Mouse (Mus musculus) liver, adult 2 months (tissue): ENCODE data around the gene Uts2. TPM values are rescaled to one million over a fixed set of nuclear protein-coding genes. Genes with fewer than 3 reads are reported as not detected.

Experiments
- DNase-seq: peaks from one replicate; pipeline ENCODE4 v3.0.0-alpha.2; 2011; ENCODE audit warnings: low read depth, low spot score; ENCODE audit errors: extremely low read depth
- H3K27ac ChIP-seq: fragments of 200-500 bp; replicated peaks from 2 replicates; pipeline ENCODE4 v1.5.1; 2012; ENCODE audit warnings: low read depth, mild to moderate bottlenecking, control low read depth, inconsistent platforms, low read length; ENCODE audit not compliant: insufficient read depth
- H3K27me3 ChIP-seq: fragments of 200-500 bp; 2 replicates; pipeline ENCODE4 v1.6.1; 2012; ENCODE audit warnings: mild to moderate bottlenecking, moderate library complexity, low read length, inconsistent platforms; ENCODE audit not compliant: control insufficient read depth, insufficient read depth
- H3K36me3 ChIP-seq: fragments of 200-500 bp; 2 replicates; pipeline ENCODE4 v1.6.1; 2012; ENCODE audit warnings: low read length, inconsistent platforms; ENCODE audit not compliant: control insufficient read depth, insufficient read depth
- H3K4me1 ChIP-seq: fragments of 200-500 bp; 2 replicates; pipeline ENCODE4 v1.6.1; 2011; ENCODE audit warnings: low read length; ENCODE audit not compliant: control insufficient read depth, insufficient read depth
- H3K4me3 ChIP-seq: fragments of 200-500 bp; 2 replicates; pipeline ENCODE4 v1.5.1; 2011; ENCODE audit warnings: low read depth, mild to moderate bottlenecking, control low read depth, low read length, moderate library complexity; ENCODE audit not compliant: insufficient read depth
- H3K79me2 ChIP-seq: fragments of 200-500 bp; 2 replicates; pipeline ENCODE4 v1.6.1; 2012; ENCODE audit warnings: inconsistent platforms, mild to moderate bottlenecking, low read length, moderate library complexity; ENCODE audit not compliant: control insufficient read depth, insufficient read depth
- H3K9ac ChIP-seq: fragments of 200-500 bp; 2 replicates; pipeline ENCODE4 v1.6.1; 2012; ENCODE audit warnings: low read depth, mild to moderate bottlenecking, control low read depth, inconsistent platforms, low read length
- CTCF ChIP-seq: fragments of 200-500 bp; IDR thresholded peaks from 2 replicates; pipeline ENCODE4 v1.5.1; 2011; ENCODE audit warnings: low read depth, low read length, control low read depth
- POLR2A ChIP-seq: fragments of 200-500 bp; IDR thresholded peaks from 2 replicates; pipeline ENCODE4 v1.6.1; 2011; ENCODE audit warnings: low read length, control low read depth; ENCODE audit not compliant: insufficient read depth; ENCODE audit errors: extremely low read depth
- WGBS: fragments of 180-500 bp; shearing (Covaris S2); methylation state at CpG from one replicate; pipeline ENCODE4 v1.1.7; 2018; 5-methylcytosine and 5-hydroxymethylcytosine counted together
- polyA plus RNA-seq: library from polyadenylated mRNA; depleted of rRNA; stranded (reverse); fragments of >200 nt; gene quantifications from 2 replicates; pipeline ENCODE4 v1.2.3, GENCODE M21; 2012
- total RNA-seq: library from RNA; depleted of rRNA; stranded (reverse); fragments of >200 nt; gene quantifications from 2 replicates; pipeline ENCODE4 v1.2.3, GENCODE M21; 2014

Gene Uts2
- total and polyA plus RNA-seq, 2 experiments, result not detected

- 76% methylated on average over 9 of the region's 9 CpGs for WGBS
These were observed 27.3 kb downstream of the Uts2 start for GRCm38 (mm10) chr4:151024152-151024551.

GRCm38 (mm10) chr4:151027001-151027400, 30.1 kb downstream of the Uts2 start:
- no peak overlapping the region for H3K9ac ChIP-seq
- no peak for TF ChIP-seq POLR2A
- TF ChIP-seq CTCF, result peak; percentile 46
- DNase-seq, result no peak
- no peak overlapping the region for H3K4me3 ChIP-seq
- peaks cover 52% of the 10 kb centered on the region for H3K36me3 ChIP-seq
- WGBS, result 73% methylated on average over 6 of the region's 6 CpGs
- no peaks in the 10 kb centered on the region for H3K27me3 ChIP-seq
- no peaks in the 10 kb centered on the region for H3K4me1 ChIP-seq
- no peak overlapping the region for H3K27ac ChIP-seq
- no peaks in the 10 kb centered on the region; the same call in 1 of the 2 replicates for H3K79me2 ChIP-seq

More at GRCm38 (mm10) chr4:151024152-151024551, 27.3 kb downstream of the Uts2 start:
- Histone ChIP-seq H3K27ac (no peak overlapping the region), H3K27me3 (no peaks in the 10 kb centered on the region), H3K36me3 (peaks cover 64% of the 10 kb centered on the region), H3K4me1 (no peaks in the 10 kb centered on the region), H3K9ac (no peak overlapping the region), H3K79me2 (no peaks in the 10 kb centered on the region; the same call in 1 of the 2 replicates), H3K4me3 (no peak overlapping the region)
- TF ChIP-seq CTCF (no peak), POLR2A (no peak)
- no peak for DNase-seq

- Histone ChIP-seq H3K27ac (no peak overlapping the region), H3K9ac (no peak overlapping the region), H3K79me2 (no peaks in the 10 kb centered on the region), H3K4me1 (no peaks in the 10 kb centered on the region), H3K27me3 (no peaks in the 10 kb centered on the region), H3K4me3 (no peak overlapping the region), H3K36me3 (peaks cover 32% of the 10 kb centered on the region)
- TF ChIP-seq POLR2A (no peak), CTCF (no peak)
- 93% methylated on average over 7 of the region's 7 CpGs for WGBS
- no peak for DNase-seq
These were observed 39.6 kb downstream of the Uts2 start for GRCm38 (mm10) chr4:151036521-151036920.

- 95% methylated on average over 11 of the region's 11 CpGs for WGBS
These were observed 40.9 kb downstream of the Uts2 start for GRCm38 (mm10) chr4:151037800-151038199.

GRCm38 (mm10) chr4:151041506-151041905, 44.6 kb downstream of the Uts2 start:
- H3K4me3 ChIP-seq, result no peak overlapping the region
- TF ChIP-seq CTCF (no peak), POLR2A (no peak)
- H3K79me2 ChIP-seq, result no peaks in the 10 kb centered on the region
- no peak overlapping the region for H3K27ac ChIP-seq
- no peaks in the 10 kb centered on the region for H3K27me3 ChIP-seq
- 92% methylated on average over 5 of the region's 5 CpGs for WGBS
- H3K9ac ChIP-seq, result no peak overlapping the region
- peaks cover 25% of the 10 kb centered on the region for H3K36me3 ChIP-seq
- DNase-seq, result no peak
- H3K4me1 ChIP-seq, result peaks cover 7% of the 10 kb centered on the region; the same call in 1 of the 2 replicates

More at GRCm38 (mm10) chr4:151037800-151038199, 40.9 kb downstream of the Uts2 start:
- Histone ChIP-seq H3K4me3 (no peak overlapping the region), H3K9ac (no peak overlapping the region), H3K36me3 (peaks cover 27% of the 10 kb centered on the region), H3K79me2 (no peaks in the 10 kb centered on the region), H3K4me1 (no peaks in the 10 kb centered on the region), H3K27ac (no peak overlapping the region), H3K27me3 (no peaks in the 10 kb centered on the region)
- TF ChIP-seq POLR2A (no peak), CTCF (no peak)
- no peak for DNase-seq

GRCm38 (mm10) chr4:151043281-151043680, 46.4 kb downstream of the Uts2 start:
- Histone ChIP-seq H3K4me1 (peaks cover 7% of the 10 kb centered on the region; the same call in 1 of the 2 replicates), H3K36me3 (peaks cover 25% of the 10 kb centered on the region), H3K27me3 (no peaks in the 10 kb centered on the region), H3K79me2 (no peaks in the 10 kb centered on the region), H3K9ac (peak overlapping the region; percentile 81), H3K27ac (peak overlapping the region; percentile 90), H3K4me3 (peak overlapping the region; percentile 72)
- TF ChIP-seq CTCF (no peak), POLR2A (no peak)
- peak; percentile 75 for DNase-seq
- WGBS, result 15% methylated on average over 5 of the region's 5 CpGs
